Mouse (Mus musculus): ENCODE results near the gene Ip6k2. TPM values are rescaled to one million over a fixed set of nuclear protein-coding genes. Genes with fewer than 3 reads are reported as not detected.

Ip6k2 gene
- polyA plus RNA-seq, 1 experiment = 69.4 TPM

DNA sequence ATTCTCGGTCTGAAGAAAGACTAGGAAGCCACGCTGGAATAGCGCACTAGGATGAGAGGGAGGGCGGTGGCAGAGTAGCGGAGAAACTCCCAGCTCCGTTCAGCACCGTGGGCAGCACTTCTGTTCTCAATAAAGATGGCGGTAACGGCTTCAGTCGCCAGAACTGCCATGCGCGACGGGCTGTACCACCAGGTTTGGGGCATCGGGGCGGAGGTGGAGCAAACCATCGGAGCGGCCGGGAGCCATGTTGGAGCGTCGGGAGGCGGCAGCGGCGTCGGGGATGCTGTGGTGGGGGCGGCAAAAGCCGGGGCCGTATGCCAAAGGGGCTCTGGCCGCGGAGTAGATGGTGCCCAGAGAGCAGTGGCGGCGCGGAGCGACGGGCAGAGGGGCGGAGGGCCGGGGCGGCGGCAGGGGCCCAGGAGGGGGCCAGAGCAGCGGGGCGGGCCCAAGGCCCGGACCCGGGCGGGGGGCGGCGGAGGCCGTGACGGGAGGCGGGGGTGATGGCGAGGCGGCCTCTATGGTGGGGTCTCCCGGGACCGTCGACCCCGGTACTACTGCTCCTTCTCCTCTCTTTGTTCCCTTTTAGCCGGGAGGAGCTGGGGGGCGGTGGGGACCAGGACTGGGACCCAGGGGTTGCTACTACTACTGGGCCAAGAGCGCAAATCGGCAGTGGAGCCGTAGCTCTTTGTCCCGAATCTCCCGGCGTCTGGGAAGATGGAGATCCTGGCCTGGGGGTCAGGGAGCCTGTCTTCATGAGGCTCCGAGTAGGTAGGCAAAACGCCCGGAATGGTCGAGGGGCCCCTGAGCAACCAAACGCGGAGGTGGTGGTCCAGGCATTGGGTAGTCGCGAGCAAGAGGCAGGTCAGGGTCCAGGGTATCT lies 42.5 kb downstream of the Ip6k2 start, which contains the start of gene Celsr3:
Gene Celsr3 (plus strand): TSS at position 501 of the 880 bp plus-strand sequence.
- TF ChIP-seq CTCF (IDR thresholded peaks at IDR 0.05; ENCODE audit: insufficient read depth, low read length) (no peak), POLR2A (IDR thresholded peaks at IDR 0.05; ENCODE audit: borderline replicate concordance, extremely low read depth, low read depth, low read length) (no peak)
- DNase-seq = no peak
- H3K4me1 ChIP-seq (ENCODE audit: control insufficient read depth, insufficient read depth, low read length) = peaks cover 7% of the 10 kb centered on the region
- whole genome bisulfite sequencing = 4% methylated on average over 65 of the region's 70 CpGs
- H3K4me3 ChIP-seq (replicated peaks; ENCODE audit: extremely low read depth, low read depth, low read length) = peak within 1 kb of the TSS; percentile 55

DNA sequence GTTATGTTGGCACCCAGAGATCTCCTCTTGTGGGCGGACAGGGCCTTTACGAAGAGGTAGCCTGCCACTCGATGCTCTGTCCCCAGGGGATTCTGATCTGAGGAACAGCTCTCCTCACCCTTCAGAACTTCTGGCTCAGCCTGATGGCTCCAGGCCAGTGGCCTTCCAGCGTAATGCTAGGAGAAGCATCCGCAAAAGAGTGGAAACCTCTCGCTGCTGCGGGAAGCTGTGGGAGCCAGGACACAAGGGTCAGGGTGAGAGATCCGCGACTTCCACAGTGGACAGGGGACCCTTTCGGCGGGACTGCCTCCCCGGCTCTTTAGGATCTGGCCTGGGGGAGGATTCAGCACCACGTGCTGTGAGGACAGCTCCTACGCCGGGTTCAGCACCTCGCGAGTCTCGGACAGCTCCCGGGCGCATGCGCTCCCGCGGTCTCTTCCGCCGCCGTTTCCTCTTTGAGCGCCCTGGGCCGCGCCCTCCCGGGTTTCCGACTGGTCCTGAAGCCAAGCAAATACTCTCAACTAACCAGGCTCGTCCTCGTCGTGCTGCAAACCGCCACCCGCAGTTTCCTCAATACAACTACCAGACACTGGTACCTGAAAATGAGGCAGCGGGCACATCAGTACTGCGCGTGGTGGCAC lies 43.2 kb downstream of the Ip6k2 start:
- Histone ChIP-seq H3K4me1 (ENCODE audit: control insufficient read depth, insufficient read depth, low read length) (peaks cover 11% of the 10 kb centered on the region), H3K4me3 (replicated peaks; ENCODE audit: extremely low read depth, low read depth, low read length) (peak overlapping the region; percentile 55)
- 3% methylated on average over 39 of the region's 39 CpGs for WGBS
- DNase-seq = peak; percentile 84
- TF ChIP-seq CTCF (IDR thresholded peaks at IDR 0.05; ENCODE audit: insufficient read depth, low read length) (no peak), POLR2A (IDR thresholded peaks at IDR 0.05; ENCODE audit: borderline replicate concordance, extremely low read depth, low read depth, low read length) (no peak)

DNA sequence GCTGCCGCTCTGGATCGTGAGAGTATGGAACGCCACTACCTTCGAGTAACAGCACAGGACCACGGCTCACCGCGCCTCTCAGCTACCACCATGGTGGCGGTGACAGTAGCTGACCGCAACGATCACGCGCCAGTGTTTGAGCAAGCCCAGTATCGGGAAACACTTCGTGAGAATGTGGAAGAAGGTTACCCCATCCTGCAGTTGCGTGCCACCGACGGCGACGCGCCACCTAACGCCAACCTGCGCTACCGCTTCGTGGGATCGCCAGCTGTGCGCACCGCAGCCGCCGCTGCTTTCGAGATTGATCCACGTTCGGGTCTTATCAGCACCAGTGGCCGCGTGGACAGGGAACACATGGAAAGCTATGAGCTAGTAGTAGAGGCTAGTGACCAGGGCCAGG lies 43.9 kb downstream of the Ip6k2 start:
- H3K4me1 ChIP-seq (ENCODE audit: control insufficient read depth, insufficient read depth, low read length) = peaks cover 15% of the 10 kb centered on the region
- 8% methylated on average over 34 of the region's 34 CpGs for WGBS
- no peak overlapping the region for H3K4me3 ChIP-seq (replicated peaks; ENCODE audit: extremely low read depth, low read depth, low read length)
- TF ChIP-seq POLR2A (IDR thresholded peaks at IDR 0.05; ENCODE audit: borderline replicate concordance, extremely low read depth, low read depth, low read length) (no peak), CTCF (IDR thresholded peaks at IDR 0.05; ENCODE audit: insufficient read depth, low read length) (no peak)
- DNase-seq = no peak

DNA sequence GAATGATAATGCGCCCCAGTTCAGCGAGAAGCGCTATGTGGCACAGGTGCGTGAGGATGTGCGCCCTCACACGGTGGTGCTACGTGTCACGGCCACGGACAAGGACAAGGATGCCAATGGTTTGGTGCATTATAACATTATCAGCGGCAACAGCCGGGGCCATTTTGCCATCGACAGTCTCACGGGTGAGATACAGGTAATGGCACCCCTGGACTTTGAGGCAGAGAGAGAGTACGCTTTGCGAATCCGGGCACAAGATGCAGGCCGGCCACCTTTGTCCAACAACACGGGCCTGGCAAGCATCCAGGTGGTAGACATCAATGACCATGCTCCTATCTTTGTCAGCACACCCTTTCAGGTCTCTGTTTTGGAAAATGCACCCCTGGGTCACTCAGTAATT lies 44.3 kb downstream of the Ip6k2 start:
- Histone ChIP-seq H3K4me3 (replicated peaks; ENCODE audit: extremely low read depth, low read depth, low read length) (no peak overlapping the region), H3K4me1 (ENCODE audit: control insufficient read depth, insufficient read depth, low read length) (peaks cover 18% of the 10 kb centered on the region)
- TF ChIP-seq POLR2A (IDR thresholded peaks at IDR 0.05; ENCODE audit: borderline replicate concordance, extremely low read depth, low read depth, low read length) = no peak
- TF ChIP-seq CTCF (IDR thresholded peaks at IDR 0.05; ENCODE audit: insufficient read depth, low read length) = no peak
- 52% methylated on average over 18 of the region's 18 CpGs for WGBS
- DNase-seq = no peak

DNA sequence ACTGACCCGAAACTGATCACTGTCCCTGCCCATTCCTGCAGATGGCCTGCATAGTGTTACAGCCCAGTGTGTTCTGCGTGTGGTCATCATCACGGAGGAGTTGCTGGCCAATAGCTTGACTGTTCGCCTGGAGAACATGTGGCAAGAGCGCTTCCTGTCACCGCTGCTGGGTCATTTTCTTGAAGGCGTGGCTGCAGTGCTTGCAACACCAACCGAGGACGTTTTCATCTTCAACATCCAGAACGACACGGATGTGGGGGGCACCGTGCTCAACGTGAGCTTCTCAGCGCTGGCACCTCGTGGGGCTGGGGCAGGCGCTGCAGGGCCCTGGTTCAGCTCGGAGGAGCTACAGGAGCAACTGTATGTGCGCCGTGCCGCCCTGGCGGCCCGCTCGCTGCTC lies 48.0 kb downstream of the Ip6k2 start:
- Histone ChIP-seq H3K4me3 (replicated peaks; ENCODE audit: extremely low read depth, low read depth, low read length) (peak overlapping the region; percentile 56), H3K4me1 (ENCODE audit: control insufficient read depth, insufficient read depth, low read length) (peaks cover 18% of the 10 kb centered on the region)
- WGBS = 4% methylated on average over 23 of the region's 23 CpGs
- no peak for TF ChIP-seq POLR2A (IDR thresholded peaks at IDR 0.05; ENCODE audit: borderline replicate concordance, extremely low read depth, low read depth, low read length)
- TF ChIP-seq CTCF (IDR thresholded peaks at IDR 0.05; ENCODE audit: insufficient read depth, low read length) = no peak
- DNase-seq = no peak

DNA sequence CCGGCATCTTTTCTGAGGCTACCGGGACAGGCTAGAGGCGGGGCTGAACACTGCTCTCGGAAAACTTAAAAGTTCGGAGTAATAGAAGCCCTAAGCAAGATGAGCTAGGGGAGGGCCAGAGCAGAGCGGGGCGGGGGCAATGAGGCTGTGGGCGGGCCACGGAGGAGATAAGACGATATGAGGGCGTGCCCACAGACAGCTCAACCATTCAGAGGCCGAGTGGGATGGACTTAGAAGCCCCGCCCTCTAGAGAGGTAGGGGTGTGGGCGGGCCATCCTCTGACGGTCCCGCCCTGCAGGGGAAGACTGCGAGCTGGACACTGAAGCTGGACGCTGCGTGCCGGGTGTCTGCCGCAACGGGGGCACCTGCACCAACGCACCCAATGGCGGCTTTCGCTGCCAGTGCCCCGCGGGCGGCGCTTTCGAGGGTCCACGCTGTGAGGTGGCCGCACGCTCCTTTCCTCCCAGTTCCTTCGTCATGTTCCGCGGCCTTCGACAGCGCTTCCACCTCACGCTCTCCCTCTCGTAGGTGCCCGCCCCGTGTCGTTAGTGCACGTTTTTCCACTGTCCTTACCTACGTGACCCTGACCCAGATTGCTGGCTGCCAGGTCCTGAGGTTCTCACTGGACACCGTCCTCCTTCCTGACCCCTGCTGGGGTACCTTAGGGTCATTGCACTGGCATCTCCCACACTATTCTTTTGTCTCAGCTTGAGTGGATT lies 49.0 kb downstream of the Ip6k2 start:
- peak; percentile 85 for DNase-seq
- WGBS = 4% methylated on average over 46 of the region's 46 CpGs
- TF ChIP-seq CTCF (IDR thresholded peaks at IDR 0.05; ENCODE audit: insufficient read depth, low read length) (no peak), POLR2A (IDR thresholded peaks at IDR 0.05; ENCODE audit: borderline replicate concordance, extremely low read depth, low read depth, low read length) (no peak)
- peaks cover 12% of the 10 kb centered on the region for H3K4me1 ChIP-seq (ENCODE audit: control insufficient read depth, insufficient read depth, low read length)
- H3K4me3 ChIP-seq (replicated peaks; ENCODE audit: extremely low read depth, low read depth, low read length) = peak overlapping the region; percentile 56

DNA sequence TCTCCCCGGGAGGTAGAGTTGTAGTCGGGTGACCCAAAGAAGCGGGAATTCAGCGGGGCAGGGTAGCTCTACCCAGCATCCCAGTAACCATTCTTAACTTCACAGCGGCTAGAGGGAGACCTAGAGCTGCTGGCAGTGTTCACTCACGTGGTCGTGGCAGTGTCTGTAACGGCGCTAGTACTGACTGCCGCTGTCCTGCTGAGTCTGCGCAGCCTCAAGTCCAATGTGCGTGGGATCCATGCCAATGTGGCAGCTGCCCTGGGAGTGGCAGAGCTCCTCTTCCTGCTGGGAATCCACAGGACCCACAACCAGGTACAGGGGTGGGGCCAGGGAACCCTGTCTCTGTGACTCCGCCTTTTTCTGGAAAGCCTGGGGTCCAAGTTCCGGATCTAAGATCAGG lies 59.4 kb downstream of the Ip6k2 start:
- no peak overlapping the region for H3K4me3 ChIP-seq (replicated peaks; ENCODE audit: extremely low read depth, low read depth, low read length)
- 13% methylated on average over 14 of the region's 14 CpGs for WGBS
- H3K4me1 ChIP-seq (ENCODE audit: control insufficient read depth, insufficient read depth, low read length) = no peaks in the 10 kb centered on the region
- TF ChIP-seq POLR2A (IDR thresholded peaks at IDR 0.05; ENCODE audit: borderline replicate concordance, extremely low read depth, low read depth, low read length) (no peak), CTCF (IDR thresholded peaks at IDR 0.05; ENCODE audit: insufficient read depth, low read length) (0 out of 2 replicates have a peak, but pooled peaks have one; percentile 3)
- DNase-seq = no peak

DNA sequence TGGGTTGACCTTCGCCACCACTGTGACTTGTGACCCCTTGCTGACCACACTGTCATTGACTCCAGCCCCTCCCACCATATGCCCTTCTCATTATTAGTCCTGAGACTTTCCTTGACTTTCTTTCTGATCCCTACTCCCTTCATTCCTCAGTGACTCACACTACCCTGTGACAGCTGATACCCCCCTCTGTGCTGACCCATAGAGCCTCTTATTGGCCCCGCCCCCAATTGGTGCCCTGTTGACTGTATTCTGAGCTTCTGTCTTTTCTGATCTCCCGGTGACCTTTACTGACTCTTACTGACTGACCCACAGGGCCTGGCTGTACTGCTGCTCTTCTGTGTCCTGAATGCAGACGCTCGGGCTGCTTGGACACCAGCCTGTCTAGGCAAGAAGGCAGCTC lies 61.8 kb downstream of the Ip6k2 start:
- H3K4me1 ChIP-seq (ENCODE audit: control insufficient read depth, insufficient read depth, low read length) = no peaks in the 10 kb centered on the region
- no peak for DNase-seq
- no peak for TF ChIP-seq POLR2A (IDR thresholded peaks at IDR 0.05; ENCODE audit: borderline replicate concordance, extremely low read depth, low read depth, low read length)
- WGBS = 73% methylated on average over 5 of the region's 5 CpGs
- no peak overlapping the region for H3K4me3 ChIP-seq (replicated peaks; ENCODE audit: extremely low read depth, low read depth, low read length)

DNA sequence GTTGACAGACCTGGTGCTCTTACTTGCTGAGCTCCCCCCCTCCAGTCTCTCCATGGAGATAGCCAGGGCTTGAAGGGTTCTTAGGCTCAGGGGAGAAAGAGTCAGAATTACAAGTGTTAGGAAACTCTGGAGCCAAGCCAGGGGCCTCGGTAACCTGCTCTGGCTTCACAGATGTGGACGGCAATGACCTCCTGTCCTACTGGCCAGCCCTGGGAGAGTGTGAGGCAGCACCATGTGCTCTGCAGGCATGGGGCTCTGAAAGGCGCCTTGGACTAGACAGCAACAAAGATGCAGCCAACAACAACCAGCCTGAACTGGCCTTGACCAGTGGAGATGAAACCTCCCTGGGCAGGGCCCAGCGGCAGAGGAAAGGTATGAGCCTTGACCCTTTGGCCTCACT lies 63.8 kb downstream of the Ip6k2 start:
- Histone ChIP-seq H3K4me1 (ENCODE audit: control insufficient read depth, insufficient read depth, low read length) (no peaks in the 10 kb centered on the region), H3K4me3 (replicated peaks; ENCODE audit: extremely low read depth, low read depth, low read length) (no peak overlapping the region)
- 53% methylated on average over 4 of the region's 4 CpGs for WGBS
- no peak for DNase-seq
- TF ChIP-seq POLR2A (IDR thresholded peaks at IDR 0.05; ENCODE audit: borderline replicate concordance, extremely low read depth, low read depth, low read length) = no peak
- TF ChIP-seq CTCF (IDR thresholded peaks at IDR 0.05; ENCODE audit: insufficient read depth, low read length) = no peak

Data from lung, adult 2 months (tissue).